Mouse (Mus musculus) G1E-ER4 (cell line): ENCODE results near the gene Dmrtb1. TPM values are rescaled to one million over a fixed set of nuclear protein-coding genes. Genes with fewer than 3 reads are reported as not detected.

ENCODE experiments used
- GATA1 ChIP-seq: IDR thresholded peaks from one replicate; pipeline ENCODE4 v1.8.0; 2012; ENCODE audit warnings: low read length, inconsistent platforms
- polyA plus RNA-seq: library from polyadenylated mRNA; stranded (reverse); fragments of >175 nt; gene quantifications from 2 replicates; pipeline ENCODE4 v1.2.3, GENCODE M21; 2012

Gene Dmrtb1
- polyA plus RNA-seq, 1 experiment, result not detected

GRCm38 (mm10) chr4:107651021-107651496 is 33.0 kb downstream of the Dmrtb1 start:
- TF ChIP-seq GATA1, result no peak

GRCm38 (mm10) chr4:107648959-107649485 is 35.0 kb downstream of the Dmrtb1 start:
- no peak for TF ChIP-seq GATA1

GRCm38 (mm10) chr4:107641624-107642023 is 42.4 kb downstream of the Dmrtb1 start:
- no peak for TF ChIP-seq GATA1

- TF ChIP-seq GATA1, result no peak
These were observed 45.7 kb downstream of the Dmrtb1 start for GRCm38 (mm10) chr4:107638303-107638702.

GRCm38 (mm10) chr4:107637670-107638069 is 46.4 kb downstream of the Dmrtb1 start:
- TF ChIP-seq GATA1, result no peak

- no peak for TF ChIP-seq GATA1
These were observed 47.9 kb downstream of the Dmrtb1 start for GRCm38 (mm10) chr4:107636099-107636498.

- TF ChIP-seq GATA1, result no peak
These were observed 49.4 kb downstream of the Dmrtb1 start for GRCm38 (mm10) chr4:107634631-107635030.

GRCm38 (mm10) chr4:107628921-107629411 is 55.1 kb downstream of the Dmrtb1 start:
- TF ChIP-seq GATA1, result no peak

- TF ChIP-seq GATA1, result no peak
These were observed 55.8 kb downstream of the Dmrtb1 start for GRCm38 (mm10) chr4:107628226-107628625.

Other genes with a start within 250 kb of the Dmrtb1 start
- gene Glis1, start 249.6 kb downstream of the Dmrtb1 start, polyA plus RNA-seq, result 1.1 and 1.2 TPM in 2 replicates
- 17.8 and 18.3 TPM in 2 replicates for gene Lrp8, start 118.0 kb upstream of the Dmrtb1 start, polyA plus RNA-seq
- 4.3 and 8.7 TPM in 2 replicates for gene Magoh, start 195.5 kb upstream of the Dmrtb1 start, polyA plus RNA-seq
- 2.5 and 3.3 TPM in 2 replicates for gene 0610037L13Rik, start 205.6 kb upstream of the Dmrtb1 start, polyA plus RNA-seq
- 69.1 and 95.6 TPM in 2 replicates for gene Cpt2, start 239.4 kb upstream of the Dmrtb1 start, polyA plus RNA-seq